Mouse (Mus musculus) c-Kit-negative CD71-positive TER-119-positive erythroid progenitor cells, embryonic 14.5 days (primary cell): ENCODE measurements around the gene Olfr518.

Experiments
- DNase-seq: peaks from one replicate; pipeline ENCODE4 v3.0.0-alpha.2; 2013; ENCODE audit warnings: low read depth, low spot score

Gene Olfr518

GRCm38 (mm10) chr7:108884906-108885305 is at the start of gene Olfr518:
Gene Olfr518 (minus strand): TSS chr7:108885006.
- no peak for DNase-seq

GRCm38 (mm10) chr7:108933794-108934731 is 49.3 kb upstream of the Olfr518 start, which contains the start of gene Eif3f:
Gene Eif3f (plus strand): TSS chr7:108934417.
- DNase-seq = peak; percentile 90

GRCm38 (mm10) chr7:108929726-108930393 is 45.1 kb upstream of the Olfr518 start, which contains the start of gene Nlrp10:
Gene Nlrp10 (minus strand): TSS chr7:108930178.
- DNase-seq = no peak

GRCm38 (mm10) chr7:108928280-108929188 is 43.7 kb upstream of the Olfr518 start:
- DNase-seq = no peak

- no peak for DNase-seq
Observed at GRCm38 (mm10) chr7:108927043-108927442, 42.2 kb upstream of the Olfr518 start.

GRCm38 (mm10) chr7:108903969-108904368 is 19.2 kb upstream of the Olfr518 start:
- no peak for DNase-seq

- DNase-seq = no peak
Observed at GRCm38 (mm10) chr7:108894320-108894719, 9.5 kb upstream of the Olfr518 start, which contains the start of gene Olfr519. Gene Olfr519 (minus strand): TSS chr7:108894420.

- no peak for DNase-seq
Observed at GRCm38 (mm10) chr7:108872279-108872678, 12.5 kb downstream of the Olfr518 start, which contains the start of gene Olfr517. Gene Olfr517 (minus strand): TSS chr7:108872379.

- no peak for DNase-seq
Observed at GRCm38 (mm10) chr7:108850429-108850828, 34.4 kb downstream of the Olfr518 start, which contains the start of gene Olfr516. Gene Olfr516 (minus strand): TSS chr7:108850529.
